Mouse (Mus musculus) ES-CJ7 (cell line): ENCODE results near the gene Crybg3.
"Not testable (repeated sequence)": the region's sequence is repeated elsewhere in the genome, so short reads cannot be mapped to it uniquely, and the experiment has no call there.

ENCODE experiments used
- DNase-seq: peaks from one replicate; pipeline ENCODE4 v3.0.0; 2011; ENCODE audit warnings: low read depth, low spot score

Crybg3 gene

GRCm38 (mm10) chr16:59459259-59459861, 141.4 kb downstream of the Crybg3 start:
- DNase-seq = not testable (repeated sequence)

GRCm38 (mm10) chr16:59451813-59452212, 149.0 kb downstream of the Crybg3 start:
- no peak for DNase-seq

- peak; percentile 35 for DNase-seq
Observed at GRCm38 (mm10) chr16:59449092-59449491, 151.7 kb downstream of the Crybg3 start.

- DNase-seq = no peak
Observed at GRCm38 (mm10) chr16:59448181-59448580, 152.6 kb downstream of the Crybg3 start.

- no peak for DNase-seq
Observed at GRCm38 (mm10) chr16:59444880-59445559, 155.8 kb downstream of the Crybg3 start.
